Mouse (Mus musculus) liver, embryonic 11.5 days (tissue): ENCODE results near the gene Apoa4. TPM values are rescaled to one million over a fixed set of nuclear protein-coding genes. Genes with fewer than 3 reads are reported as not detected.

Source experiments
- ATAC-seq: fragments of 200-750 bp; cut with Nextera tagmentation; replicated peaks from 2 replicates; pipeline ENCODE4 v1.8.0; 2017; ENCODE audit warnings: moderate number of reproducible peaks, mild to moderate bottlenecking, moderate TSS enrichment, moderate library complexity; ENCODE audit not compliant: low FRiP score
- DNase-seq: peaks from one replicate; pipeline ENCODE4 v3.0.0-alpha.2; 2017; ENCODE audit warnings: low spot score
- H3K27ac ChIP-seq: fragments of 300-500 bp; sonication (generic); 2 replicates; pipeline ENCODE4 v1.5.1; 2014; ENCODE audit warnings: mild to moderate bottlenecking, low read depth, low read length, control low read depth
- H3K27me3 ChIP-seq: fragments of 300-500 bp; sonication (generic); replicated peaks from 2 replicates; pipeline ENCODE4 v1.6.1; 2014; ENCODE audit warnings: low read length, mixed read lengths; ENCODE audit not compliant: control insufficient read depth, insufficient read depth
- H3K36me3 ChIP-seq: fragments of 300-500 bp; sonication (generic); 2 replicates; pipeline ENCODE4 v1.6.1; 2014; ENCODE audit warnings: mild to moderate bottlenecking, low read length, moderate library complexity, mixed read lengths; ENCODE audit not compliant: control insufficient read depth, insufficient read depth
- H3K4me1 ChIP-seq: fragments of 300-500 bp; sonication (generic); replicated peaks from 2 replicates; pipeline ENCODE4 v1.6.1; 2014; ENCODE audit warnings: low read length, mixed read lengths; ENCODE audit not compliant: control insufficient read depth, insufficient read depth
- H3K4me2 ChIP-seq: fragments of 300-500 bp; sonication (generic); 2 replicates; pipeline ENCODE4 v1.6.1; 2014; ENCODE audit warnings: mild to moderate bottlenecking, control low read depth, moderate library complexity
- H3K4me3 ChIP-seq: fragments of 300-500 bp; sonication (generic); 2 replicates; pipeline ENCODE4 v1.5.1; 2014; ENCODE audit warnings: low read depth, low read length, control low read depth
- H3K9ac ChIP-seq: fragments of 300-500 bp; sonication (generic); 2 replicates; pipeline ENCODE4 v1.6.1; 2014; ENCODE audit warnings: low read depth, low read length, control low read depth
- H3K9me3 ChIP-seq: fragments of 300-500 bp; sonication (generic); 2 replicates; pipeline ENCODE4 v1.6.1; 2016; ENCODE audit warnings: low read length, inconsistent platforms, mixed read lengths; ENCODE audit not compliant: control insufficient read depth
- WGBS: fragments of 180-500 bp; shearing (Covaris S2); extraction: QIAGEN DNeasy Blood & Tissue Kit; methylation state at CpG from one replicate; pipeline ENCODE4 v1.1.7; 2014; 5-methylcytosine and 5-hydroxymethylcytosine counted together
- polyA plus RNA-seq: library from polyadenylated mRNA; unstranded; fragments of >200 nt; fragmentation: Nextera tagmentation; extraction: Ambion mirVana; gene quantifications from 2 replicates; pipeline ENCODE4 v1.2.1, GENCODE M21; 2014

Gene Apoa4
- polyA plus RNA-seq, 1 experiment from 2014 or later: not detected

- DNase-seq (no peak), ATAC-seq (no peak)
- no peak overlapping the region for H3K9ac ChIP-seq
- H3K4me1 ChIP-seq: peaks cover 46% of the 10 kb centered on the region
- H3K4me3 ChIP-seq: no peak overlapping the region
- no peak overlapping the region for H3K27ac ChIP-seq
- H3K4me2 ChIP-seq: no peak overlapping the region
- peaks cover 11% of the 10 kb centered on the region; the same call in 1 of the 2 replicates for H3K36me3 ChIP-seq
- H3K9me3 ChIP-seq: no peaks in the 10 kb centered on the region
- 59% methylated on average over 9 of the region's 9 CpGs for WGBS
- no peaks in the 10 kb centered on the region for H3K27me3 ChIP-seq
These were observed 22.3 kb upstream of the Apoa4 start for GRCm38 (mm10) chr9:46218176-46218575.

DNA sequence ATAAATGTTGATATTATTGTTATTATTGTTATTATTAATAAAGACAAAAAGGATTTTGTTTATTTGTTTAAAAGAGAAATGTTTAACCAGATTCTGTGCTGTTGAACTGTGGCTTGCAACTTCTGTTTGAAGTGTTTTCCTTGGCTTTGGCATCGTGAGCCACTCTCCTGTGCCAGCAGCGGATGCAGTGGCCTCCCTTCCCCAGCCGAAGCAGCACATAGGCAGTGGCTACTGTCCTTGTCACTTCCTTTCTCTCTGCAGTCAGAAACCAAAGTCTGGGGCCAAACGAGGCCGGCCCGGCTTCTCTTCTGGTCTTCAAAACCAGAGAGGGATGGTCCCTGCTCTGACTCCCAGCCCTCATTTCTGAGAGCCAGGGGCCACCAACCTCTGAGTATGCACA, 17.4 kb upstream of the Apoa4 start:
- Histone ChIP-seq H3K9me3 (no peaks in the 10 kb centered on the region), H3K27ac (no peak overlapping the region), H3K4me1 (peaks cover 11% of the 10 kb centered on the region), H3K4me3 (no peak overlapping the region), H3K9ac (no peak overlapping the region), H3K4me2 (no peak overlapping the region), H3K27me3 (no peaks in the 10 kb centered on the region), H3K36me3 (peaks cover 13% of the 10 kb centered on the region; the same call in 1 of the 2 replicates)
- DNase-seq: no peak
- 80% methylated on average over 6 of the region's 6 CpGs for WGBS
- no peak for ATAC-seq

DNA sequence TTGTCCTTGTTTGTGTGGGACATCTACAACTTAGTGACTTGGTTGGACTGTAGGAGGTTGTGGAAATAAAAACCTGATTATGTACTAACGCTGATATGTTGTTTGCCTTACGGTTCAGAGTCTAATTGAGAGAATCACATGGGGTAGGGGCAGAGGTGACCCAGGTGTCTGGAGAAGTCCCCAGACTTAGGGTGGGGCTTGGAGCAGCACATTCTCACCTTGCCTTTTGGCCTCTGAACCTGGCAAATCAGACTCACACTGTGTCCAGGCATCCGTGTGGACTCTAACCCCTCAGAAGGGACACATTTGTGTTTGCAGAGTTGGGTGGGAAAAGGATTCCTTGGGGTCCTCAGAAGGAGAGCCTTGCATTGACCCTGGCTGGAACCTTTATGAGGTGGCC, 16.4 kb upstream of the Apoa4 start:
- DNase-seq (no peak), ATAC-seq (no peak)
- WGBS: 79% methylated on average over 3 of the region's 3 CpGs
- Histone ChIP-seq H3K9me3 (no peaks in the 10 kb centered on the region), H3K4me3 (no peak overlapping the region), H3K36me3 (peaks cover 13% of the 10 kb centered on the region; the same call in 1 of the 2 replicates), H3K4me2 (no peak overlapping the region), H3K4me1 (peaks cover 11% of the 10 kb centered on the region), H3K27me3 (no peaks in the 10 kb centered on the region), H3K27ac (no peak overlapping the region; the same call in 1 of the 2 replicates), H3K9ac (no peak overlapping the region)

- 61% methylated on average over 5 of the region's 5 CpGs for WGBS
- ATAC-seq (no peak), DNase-seq (no peak)
- Histone ChIP-seq H3K27me3 (no peaks in the 10 kb centered on the region; the same call in 1 of the 2 replicates), H3K4me1 (peaks cover 11% of the 10 kb centered on the region), H3K9ac (no peak overlapping the region), H3K4me3 (no peak overlapping the region), H3K4me2 (no peak overlapping the region), H3K27ac (no peak overlapping the region), H3K9me3 (no peaks in the 10 kb centered on the region), H3K36me3 (peaks cover 12% of the 10 kb centered on the region; the same call in 1 of the 2 replicates)
These were observed 15.4 kb upstream of the Apoa4 start for GRCm38 (mm10) chr9:46224945-46225660.

GRCm38 (mm10) chr9:46227064-46227614, 13.4 kb upstream of the Apoa4 start:
- no peak overlapping the region for H3K4me3 ChIP-seq
- no peak for ATAC-seq
- WGBS: 68% methylated on average over 3 of the region's 3 CpGs
- no peaks in the 10 kb centered on the region for H3K9me3 ChIP-seq
- H3K4me2 ChIP-seq: no peak overlapping the region
- H3K27ac ChIP-seq: no peak overlapping the region
- peaks cover 11% of the 10 kb centered on the region for H3K4me1 ChIP-seq
- H3K9ac ChIP-seq: no peak overlapping the region
- DNase-seq: no peak
- no peaks in the 10 kb centered on the region; the same call in 1 of the 2 replicates for H3K27me3 ChIP-seq
- H3K36me3 ChIP-seq: peaks cover 2% of the 10 kb centered on the region; the same call in 1 of the 2 replicates

- Histone ChIP-seq H3K4me3 (peak within 1 kb of the TSS; percentile 60), H3K27me3 (no peaks in the 10 kb centered on the region; the same call in none of the 2 replicates), H3K27ac (peak within 1 kb of the TSS; percentile 37), H3K9ac (0 out of 2 replicates have a peak within 1 kb of the TSS, but pooled peaks have one; percentile 1), H3K9me3 (no peaks in the 10 kb centered on the region), H3K36me3 (no peaks in the 10 kb centered on the region), H3K4me2 (peak within 1 kb of the TSS; percentile 86), H3K4me1 (peaks cover 11% of the 10 kb centered on the region)
- ATAC-seq (peak; percentile 29), DNase-seq (no peak)
- 58% methylated on average over 9 of the region's 9 CpGs for WGBS
These were observed 12.0 kb upstream of the Apoa4 start, which contains the start of gene Apoa1 for GRCm38 (mm10) chr9:46228491-46228890. Gene Apoa1 (plus strand): TSS chr9:46228580.

DNA sequence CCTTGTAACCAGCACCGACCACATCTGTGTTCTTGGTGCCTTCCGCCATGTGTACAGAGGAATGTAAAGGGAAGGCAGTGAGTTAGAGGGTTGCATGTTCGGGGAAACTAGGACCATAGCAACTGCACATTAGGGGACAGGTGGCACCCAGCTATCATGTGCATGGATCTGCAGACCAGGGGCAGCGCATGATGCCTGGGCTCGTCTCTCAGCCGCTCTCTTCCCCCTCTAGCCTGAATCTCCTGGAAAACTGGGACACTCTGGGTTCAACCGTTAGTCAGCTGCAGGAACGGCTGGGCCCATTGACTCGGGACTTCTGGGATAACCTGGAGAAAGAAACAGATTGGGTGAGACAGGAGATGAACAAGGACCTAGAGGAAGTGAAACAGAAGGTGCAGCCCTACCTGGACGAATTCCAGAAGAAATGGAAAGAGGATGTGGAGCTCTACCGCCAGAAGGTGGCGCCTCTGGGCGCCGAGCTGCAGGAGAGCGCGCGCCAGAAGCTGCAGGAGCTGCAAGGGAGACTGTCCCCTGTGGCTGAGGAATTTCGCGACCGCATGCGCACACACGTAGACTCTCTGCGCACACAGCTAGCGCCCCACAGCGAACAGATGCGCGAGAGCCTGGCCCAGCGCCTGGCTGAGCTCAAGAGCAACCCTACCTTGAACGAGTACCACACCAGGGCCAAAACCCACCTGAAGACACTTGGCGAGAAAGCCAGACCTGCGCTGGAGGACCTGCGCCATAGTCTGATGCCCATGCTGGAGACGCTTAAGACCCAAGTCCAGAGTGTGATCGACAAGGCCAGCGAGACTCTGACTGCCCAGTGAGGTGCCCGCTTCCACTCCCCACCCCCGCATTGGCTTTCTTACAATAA, 10.7 kb upstream of the Apoa4 start:
- ATAC-seq (peak; percentile 77), DNase-seq (peak; percentile 79)
- 16% methylated on average over 37 of the region's 37 CpGs for WGBS
- Histone ChIP-seq H3K9ac (peak overlapping the region; percentile 71), H3K36me3 (no peaks in the 10 kb centered on the region), H3K4me2 (peak overlapping the region; percentile 86), H3K27ac (peak overlapping the region; percentile 49; the same call in 1 of the 2 replicates), H3K4me3 (peak overlapping the region; percentile 60), H3K27me3 (no peaks in the 10 kb centered on the region; the same call in none of the 2 replicates), H3K4me1 (peaks cover 9% of the 10 kb centered on the region), H3K9me3 (no peaks in the 10 kb centered on the region)

- 31% methylated on average over 13 of the region's 13 CpGs for WGBS
- Histone ChIP-seq H3K4me2 (peak overlapping the region; percentile 86), H3K9me3 (no peaks in the 10 kb centered on the region), H3K36me3 (no peaks in the 10 kb centered on the region), H3K27ac (peak overlapping the region; percentile 49; the same call in 1 of the 2 replicates), H3K9ac (peak overlapping the region; percentile 71), H3K4me1 (peaks cover 10% of the 10 kb centered on the region; the same call in 1 of the 2 replicates), H3K4me3 (peak overlapping the region; percentile 60), H3K27me3 (no peaks in the 10 kb centered on the region; the same call in none of the 2 replicates)
- DNase-seq (no peak), ATAC-seq (no peak; the same call in 1 of the 2 replicates)
These were observed 10.0 kb upstream of the Apoa4 start for GRCm38 (mm10) chr9:46230450-46230975.
